ENCODE assay signal across 22 mouse cellular contexts in the genomic region with DNA sequence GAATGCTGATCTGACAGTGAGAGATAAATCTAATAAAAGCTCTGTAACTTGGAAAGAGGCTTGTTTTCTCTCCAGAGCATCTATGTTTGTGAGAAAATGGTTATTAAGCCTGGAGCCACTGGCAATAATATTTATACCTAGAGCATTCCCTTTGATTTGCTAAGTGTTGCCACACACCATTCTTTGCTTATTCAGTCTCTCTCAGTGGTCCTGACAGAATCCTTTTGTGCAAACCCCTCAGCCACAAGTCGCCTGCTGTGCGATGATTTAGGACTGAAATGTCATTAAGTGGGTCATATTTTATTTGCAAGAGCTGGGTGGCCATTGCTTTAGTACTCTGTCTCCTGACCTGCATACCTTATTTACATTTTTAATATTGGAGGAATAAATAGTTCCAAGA.
DNase-seq lines count a peak whose midpoint lies in the region; ATAC-seq and TF ChIP-seq lines count a peak whose summit lies in the region.
"Had no signal": no experiment of that assay in that cellular context is flagged by ENCODE, and none has a peak within 500 bp of the region (broad histone marks: within the 10 kb centered on the region; RNA-seq: fewer than 3 reads in every experiment).

No protein-coding gene starts in this region.

- no peaks in the 10 kb centered on the region for H3K9me3 ChIP-seq in hindbrain, embryonic 14.5 days (ENCODE audit: control insufficient read depth, low read length)
- H3K9me3 ChIP-seq in hindbrain, postnatal 0 days (ENCODE audit: low read length) = no peaks in the 10 kb centered on the region
- H3K9me3 ChIP-seq in neural tube, embryonic 11.5 days (ENCODE audit: control insufficient read depth, low read length) = no peaks in the 10 kb centered on the region
- H3K9me3 ChIP-seq in neural tube, embryonic 12.5 days = no peaks in the 10 kb centered on the region
- H3K9me3 ChIP-seq: embryonic facial prominence, embryonic 12.5 days; forebrain, embryonic 15.5 days; G1E; heart, embryonic 13.5 days; hindbrain, embryonic 12.5 days had no signal

- TF ChIP-seq POLR2A in thymus, adult 2 months (IDR thresholded peaks at IDR 0.05; ENCODE audit: control insufficient read depth, extremely low read depth, insufficient read depth, low read length, poor library complexity) = no peak

- no peak for DNase-seq in hindbrain, embryonic 14.5 days (ENCODE audit: low spot score)
- no peak for DNase-seq in hindbrain, postnatal 0 days (ENCODE audit: low spot score)
- DNase-seq in neural tube, embryonic 11.5 days (ENCODE audit: low spot score) = no peak
- no peak for DNase-seq in neural tube, embryonic 10.5 days (ENCODE audit: extremely low spot score, low spot score)
- no peak for DNase-seq in lung, adult 18-20 months
- DNase-seq in thymus, adult 2 months = no peak
- DNase-seq in spleen, postnatal 14 days (ENCODE audit: low spot score in 2 of 2) = no peak
- DNase-seq: adrenal gland, adult 8-10 months; B cell, adult 2 months; cerebellum, adult 11-12 months; cerebellum, adult 9-10 months; cerebellum, postnatal 25 days; gastrocnemius, postnatal 36 days; heart, adult 11 months; heart, postnatal 4 days had no signal

- H3K27me3 ChIP-seq in hindbrain, embryonic 14.5 days (ENCODE audit: control insufficient read depth, insufficient read depth, low read length) = no peaks in the 10 kb centered on the region
- no peaks in the 10 kb centered on the region for H3K27me3 ChIP-seq in hindbrain, postnatal 0 days (ENCODE audit: insufficient read depth, low read length)
- no peaks in the 10 kb centered on the region for H3K27me3 ChIP-seq in neural tube, embryonic 11.5 days (ENCODE audit: control insufficient read depth, insufficient read depth, low read length)
- peaks cover 5% of the 10 kb centered on the region; the same call in 1 of the 2 replicates for H3K27me3 ChIP-seq in neural tube, embryonic 12.5 days (replicated peaks)
- no peaks in the 10 kb centered on the region for H3K27me3 ChIP-seq in thymus, adult 2 months (ENCODE audit: control insufficient read depth, insufficient read depth, low read length)
- H3K27me3 ChIP-seq: embryonic facial prominence, embryonic 12.5 days; forebrain, embryonic 15.5 days; hindbrain, embryonic 12.5 days had no signal

- 0 out of 2 replicates have a peak overlapping the region, but pooled peaks have one; percentile 26 for H3K27ac ChIP-seq in hindbrain, embryonic 14.5 days
- H3K27ac ChIP-seq in hindbrain, postnatal 0 days = no peak overlapping the region
- H3K27ac ChIP-seq in neural tube, embryonic 11.5 days (ENCODE audit: low read depth, low read length) = no peak overlapping the region
- H3K27ac ChIP-seq in neural tube, embryonic 12.5 days = no peak overlapping the region
- H3K27ac ChIP-seq in thymus, adult 2 months (ENCODE audit: control insufficient read depth, insufficient read depth, low read length) = no peak overlapping the region
- H3K27ac ChIP-seq: embryonic facial prominence, embryonic 12.5 days; forebrain, embryonic 15.5 days; heart, embryonic 13.5 days; hindbrain, embryonic 12.5 days had no signal

- no peak overlapping the region for H3K9ac ChIP-seq in hindbrain, embryonic 14.5 days
- no peak overlapping the region for H3K9ac ChIP-seq in hindbrain, postnatal 0 days (replicated peaks; ENCODE audit: low read length)
- H3K9ac ChIP-seq in neural tube, embryonic 11.5 days (ENCODE audit: low read length) = no peak overlapping the region
- no peak overlapping the region for H3K9ac ChIP-seq in neural tube, embryonic 12.5 days
- H3K9ac ChIP-seq: embryonic facial prominence, embryonic 12.5 days; forebrain, embryonic 15.5 days; heart, embryonic 13.5 days; hindbrain, embryonic 12.5 days had no signal

- no peak for TF ChIP-seq CTCF in hindbrain, postnatal 0 days (IDR thresholded peaks at IDR 0.05; ENCODE audit: low read depth)
- TF ChIP-seq CTCF in thymus, adult 2 months (IDR thresholded peaks at IDR 0.05; ENCODE audit: borderline replicate concordance, control insufficient read depth, extremely low read depth, insufficient read depth, low read length, poor library complexity) = no peak

- no peaks in the 10 kb centered on the region for H3K36me3 ChIP-seq in hindbrain, embryonic 14.5 days (replicated peaks; ENCODE audit: control insufficient read depth, insufficient read depth)
- H3K36me3 ChIP-seq in hindbrain, postnatal 0 days (ENCODE audit: insufficient read depth, low read length) = no peaks in the 10 kb centered on the region
- H3K36me3 ChIP-seq in neural tube, embryonic 11.5 days (ENCODE audit: control insufficient read depth, insufficient read depth, low read length) = no peaks in the 10 kb centered on the region
- no peaks in the 10 kb centered on the region for H3K36me3 ChIP-seq in neural tube, embryonic 12.5 days
- H3K36me3 ChIP-seq in thymus, adult 2 months (ENCODE audit: control insufficient read depth, insufficient read depth, low read length) = no peaks in the 10 kb centered on the region
- H3K36me3 ChIP-seq: embryonic facial prominence, embryonic 12.5 days; forebrain, embryonic 15.5 days; G1E; heart, embryonic 13.5 days; hindbrain, embryonic 12.5 days had no signal

- H3K4me3 ChIP-seq in hindbrain, embryonic 14.5 days (replicated peaks; ENCODE audit: low read length) = no peak overlapping the region
- no peak overlapping the region for H3K4me3 ChIP-seq in hindbrain, postnatal 0 days (ENCODE audit: low read length)
- no peak overlapping the region for H3K4me3 ChIP-seq in neural tube, embryonic 11.5 days (ENCODE audit: low read depth, low read length)
- no peak overlapping the region for H3K4me3 ChIP-seq in neural tube, embryonic 12.5 days
- no peak overlapping the region for H3K4me3 ChIP-seq in thymus, adult 2 months (ENCODE audit: control insufficient read depth, insufficient read depth, low read length)
- H3K4me3 ChIP-seq: embryonic facial prominence, embryonic 12.5 days; forebrain, embryonic 15.5 days; heart, embryonic 13.5 days; hindbrain, embryonic 12.5 days had no signal

- H3K4me1 ChIP-seq in hindbrain, embryonic 14.5 days (replicated peaks; ENCODE audit: control insufficient read depth, insufficient read depth, low read length) = 0 out of 2 replicates have a peak, but pooled peaks cover 4% of the 10 kb centered on the region
- H3K4me1 ChIP-seq in hindbrain, postnatal 0 days (ENCODE audit: insufficient read depth, low read length) = no peaks in the 10 kb centered on the region; the same call in 1 of the 2 replicates
- H3K4me1 ChIP-seq in neural tube, embryonic 11.5 days (ENCODE audit: control insufficient read depth, insufficient read depth, low read length) = peaks cover 4% of the 10 kb centered on the region; the same call in 1 of the 2 replicates
- H3K4me1 ChIP-seq in neural tube, embryonic 12.5 days = 0 out of 2 replicates have a peak, but pooled peaks cover 3% of the 10 kb centered on the region
- H3K4me1 ChIP-seq in thymus, adult 2 months (replicated peaks; ENCODE audit: control insufficient read depth, insufficient read depth, low read length) = no peaks in the 10 kb centered on the region
- H3K4me1 ChIP-seq: embryonic facial prominence, embryonic 12.5 days; forebrain, embryonic 15.5 days; heart, embryonic 13.5 days; hindbrain, embryonic 12.5 days had no signal

- no peak overlapping the region for H3K4me2 ChIP-seq in hindbrain, embryonic 14.5 days (replicated peaks)
- no peak overlapping the region for H3K4me2 ChIP-seq in hindbrain, postnatal 0 days (ENCODE audit: low read depth, low read length)
- H3K4me2 ChIP-seq in neural tube, embryonic 11.5 days (ENCODE audit: low read depth) = no peak overlapping the region
- H3K4me2 ChIP-seq in neural tube, embryonic 12.5 days (replicated peaks) = no peak overlapping the region
- H3K4me2 ChIP-seq: embryonic facial prominence, embryonic 12.5 days; forebrain, embryonic 15.5 days; heart, embryonic 13.5 days; hindbrain, embryonic 12.5 days had no signal

- ATAC-seq in hindbrain, embryonic 14.5 days (ENCODE audit: low FRiP score) = no peak
- no peak for ATAC-seq in hindbrain, postnatal 0 days
- peak; percentile 56; the same call in 1 of the 2 replicates for ATAC-seq in neural tube, embryonic 11.5 days (ENCODE audit: insufficient read depth, low FRiP score, low TSS enrichment)
- ATAC-seq in neural tube, embryonic 12.5 days (ENCODE audit: low FRiP score, low read depth) = peak; percentile 61
- ATAC-seq: CD4-positive, CD25-positive, alpha-beta regulatory T cell, adult 4 months; forebrain, embryonic 15.5 days had no signal

- WGBS in hindbrain, embryonic 14.5 days = 28% methylated on average over 2 of the region's 2 CpGs
- 23% methylated on average over 2 of the region's 2 CpGs for WGBS in hindbrain, postnatal 0 days
- 26% methylated on average over 2 of the region's 2 CpGs for WGBS in neural tube, embryonic 11.5 days
- 19% methylated on average over 2 of the region's 2 CpGs for WGBS in neural tube, embryonic 12.5 days
- WGBS in thymus, adult 2 months = 81% methylated on average over 2 of the region's 2 CpGs

Comparison
In these comparisons a context has a peak if more than half of its experiments do, and no peak if none do; other contexts are left out.
1. ATAC-seq: peak in neural tube, embryonic 11.5 days (single experiment) and neural tube, embryonic 12.5 days (single experiment); none in hindbrain, embryonic 14.5 days (single experiment) and hindbrain, postnatal 0 days (single experiment).